Mouse (Mus musculus) cerebellum, adult 9-11 months (tissue): ENCODE results near the gene Upp2.

ENCODE experiments used
- DNase-seq: peaks from one replicate; pipeline ENCODE4 v3.0.0; 2022

Upp2 gene

DNA sequence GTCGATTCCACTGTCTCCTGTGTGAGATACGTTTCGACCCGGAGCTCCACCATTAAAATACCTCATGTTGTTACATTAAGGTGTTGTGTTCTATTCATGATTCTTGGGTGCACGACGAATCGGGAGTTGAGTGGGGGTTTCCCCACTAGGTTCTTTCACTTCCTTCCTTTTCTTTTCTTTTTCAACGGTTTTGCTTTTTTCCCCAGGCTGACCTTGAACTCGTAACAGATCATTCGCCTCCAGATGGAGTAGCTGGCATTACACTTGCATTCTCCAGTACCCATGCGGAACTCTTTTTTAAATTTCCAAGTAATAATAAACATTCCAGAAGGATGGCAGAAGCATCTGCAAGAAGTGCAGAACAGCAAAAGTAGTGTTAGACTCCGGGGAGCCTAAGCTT is 58.1 kb downstream of the Upp2 start:
- no peak for DNase-seq

DNA sequence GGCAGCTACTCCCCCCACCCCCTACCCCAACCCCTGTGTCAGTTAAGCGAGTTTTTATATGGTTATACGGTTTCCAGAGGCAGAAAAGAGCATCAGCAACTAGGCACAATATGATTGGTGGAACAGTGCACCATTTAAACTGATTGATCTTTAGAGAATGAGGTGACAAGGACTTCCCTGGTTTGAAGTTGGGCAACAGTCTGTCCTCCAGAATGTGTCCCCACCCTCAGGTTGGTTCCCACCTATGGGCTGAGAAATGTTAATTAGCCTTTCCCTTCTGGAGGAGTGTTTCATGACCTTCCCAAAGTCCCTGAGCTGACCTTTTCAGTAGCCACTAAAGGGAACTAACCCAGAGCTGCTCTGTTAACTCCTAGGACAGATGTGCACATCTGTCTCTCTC is 58.6 kb downstream of the Upp2 start:
- no peak for DNase-seq

DNA sequence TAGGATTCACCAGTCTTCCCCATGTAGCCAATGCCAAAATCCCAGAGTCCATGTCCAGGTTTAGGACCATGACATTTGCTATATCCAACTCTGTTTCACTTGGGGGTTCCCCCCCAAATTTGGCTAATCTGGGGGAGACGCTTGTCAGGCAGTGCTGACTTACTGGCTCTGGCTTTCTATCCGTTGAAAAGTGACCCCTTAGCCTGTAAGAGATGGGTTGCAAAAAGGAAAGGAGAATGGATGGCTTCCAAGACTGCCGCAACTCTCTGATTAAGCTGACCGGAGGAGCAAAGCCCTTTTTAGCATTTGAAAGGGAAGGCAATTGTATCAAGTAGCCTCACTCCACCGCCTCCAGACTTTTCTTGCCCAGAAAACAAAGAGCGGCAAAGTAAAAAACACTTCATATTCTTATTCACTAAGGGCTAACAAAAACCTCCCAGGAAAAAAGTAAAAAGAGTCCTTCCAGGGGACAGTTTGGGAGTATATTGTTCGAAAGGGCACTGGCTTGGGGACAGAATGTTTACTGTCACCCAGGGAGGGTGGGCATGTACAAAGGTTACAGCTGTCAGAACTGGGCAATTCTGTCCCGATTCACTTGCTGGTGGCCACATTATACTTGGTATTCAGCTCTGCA is 59.2 kb downstream of the Upp2 start:
- DNase-seq, result no peak

DNA sequence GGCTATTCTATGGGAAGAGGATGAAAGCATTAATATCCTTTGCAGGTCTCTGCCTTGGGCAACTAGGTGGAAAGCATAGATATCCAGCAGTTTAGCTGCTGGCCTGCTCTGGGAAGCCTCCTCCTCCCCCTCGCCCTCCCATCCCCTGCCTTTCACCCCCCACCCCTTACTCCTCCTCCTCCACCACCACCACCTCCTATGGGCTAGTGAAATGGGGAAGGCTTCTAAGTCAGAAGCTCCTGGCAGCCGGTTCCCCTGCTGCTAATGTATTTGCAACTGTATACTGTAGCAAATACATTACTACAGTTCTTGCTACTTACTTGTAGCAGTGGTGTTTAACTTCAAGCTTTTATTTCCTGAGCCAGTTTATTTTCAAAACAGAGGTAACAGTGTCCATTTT is 60.9 kb downstream of the Upp2 start:
- DNase-seq, result no peak

- DNase-seq, result no peak
Measured at GRCm38 (mm10) chr2:58628993-58629392, 61.9 kb downstream of the Upp2 start.

- no peak for DNase-seq
Measured at GRCm38 (mm10) chr2:58629440-58629839, 62.3 kb downstream of the Upp2 start.

DNA sequence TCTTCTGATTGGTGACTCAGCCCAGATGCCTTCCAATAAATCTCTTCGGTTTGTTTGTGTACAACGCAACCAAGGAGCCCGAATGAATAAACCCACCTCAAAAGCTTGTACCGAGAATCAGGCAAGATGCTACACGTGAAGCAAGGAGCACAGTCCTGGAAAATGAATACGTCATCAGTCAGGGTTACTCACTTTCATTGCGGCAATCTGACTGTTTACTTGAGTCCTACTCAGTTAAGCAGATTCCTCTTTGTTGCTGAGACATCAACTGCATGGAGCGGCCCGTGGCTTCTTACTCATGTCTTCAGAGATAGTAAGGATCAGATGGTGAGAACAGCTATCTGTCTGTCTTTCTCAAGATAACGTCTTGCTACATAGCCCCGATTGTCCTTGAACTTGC is 66.7 kb downstream of the Upp2 start:
- no peak for DNase-seq

DNA sequence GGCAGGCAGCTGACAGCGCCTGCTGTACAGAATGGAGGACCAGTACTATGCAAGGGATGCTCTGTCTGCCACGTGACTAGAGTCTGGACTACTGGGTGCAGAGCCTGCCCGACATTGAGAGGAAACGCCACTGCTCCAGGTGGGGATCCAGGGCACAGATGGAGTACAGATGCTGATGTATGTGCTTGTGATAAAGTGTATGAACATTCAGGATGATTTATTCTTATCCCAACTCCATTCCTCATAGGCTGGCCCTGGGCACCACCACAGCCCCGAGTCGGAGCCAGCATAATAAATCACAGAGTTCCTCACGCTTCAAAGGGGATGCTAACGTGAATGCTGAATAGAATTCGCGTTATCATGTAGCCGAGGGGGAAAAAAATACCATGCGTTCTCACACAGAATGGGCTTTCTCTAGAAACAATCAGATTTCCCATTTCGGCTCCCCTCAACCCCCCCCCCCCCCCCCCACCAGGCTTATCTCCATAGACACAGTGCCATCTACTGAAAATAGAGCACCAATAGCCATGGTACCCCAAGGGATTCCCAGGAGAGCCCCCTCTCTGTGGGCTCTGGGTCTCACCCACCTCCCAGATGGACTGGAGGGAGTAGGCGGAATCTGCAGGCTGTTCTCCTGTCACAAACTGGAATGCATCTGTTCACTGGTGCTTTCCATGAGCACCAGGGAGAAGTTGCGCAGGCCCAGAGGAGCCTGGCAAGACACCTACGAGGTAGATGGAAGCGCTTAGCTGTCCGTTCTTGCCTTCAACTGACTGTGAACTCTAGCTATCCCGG is 74.9 kb downstream of the Upp2 start:
- DNase-seq, result no peak

GRCm38 (mm10) chr2:58645667-58646066 is 78.6 kb downstream of the Upp2 start:
- no peak for DNase-seq

- no peak for DNase-seq
Measured at GRCm38 (mm10) chr2:58655169-58655568, 88.1 kb downstream of the Upp2 start.

DNA sequence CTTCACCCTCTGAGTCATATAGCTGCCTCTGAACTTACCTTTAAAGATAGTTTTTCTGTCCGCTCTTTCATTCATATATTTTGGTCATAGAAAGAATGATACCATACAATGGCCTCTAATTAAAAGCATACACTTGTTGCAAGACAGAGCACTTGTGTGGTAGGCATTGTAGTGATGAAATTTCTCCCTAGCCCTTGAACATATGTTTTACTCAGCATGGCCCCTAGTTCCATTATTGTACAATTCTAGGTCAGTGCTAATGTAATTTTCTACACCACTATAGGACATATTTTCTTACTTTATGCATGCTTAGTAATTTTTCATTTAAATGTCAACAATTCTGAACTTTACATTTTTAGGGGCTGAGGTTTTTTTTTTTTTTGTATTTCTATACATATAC is 89.9 kb downstream of the Upp2 start:
- no peak for DNase-seq

DNA sequence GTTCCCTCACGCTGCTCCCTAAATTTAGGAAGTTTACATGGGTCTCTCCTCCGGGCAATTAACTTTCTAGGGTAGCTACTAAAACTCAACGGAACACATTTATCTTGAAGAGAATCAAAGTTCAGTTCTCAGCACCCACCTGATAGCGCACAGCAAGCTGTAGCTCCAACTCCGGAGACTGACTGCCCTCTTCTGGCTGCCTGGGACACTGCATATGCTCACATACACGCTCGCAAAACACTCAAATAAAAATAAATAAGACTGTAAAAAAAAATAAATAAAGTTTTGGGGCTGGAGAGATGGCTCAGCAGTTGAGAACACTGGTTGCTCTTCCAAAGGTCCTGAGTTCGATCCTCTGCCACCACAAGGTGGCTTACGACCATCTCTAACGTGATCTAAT is 90.8 kb downstream of the Upp2 start:
- DNase-seq, result no peak

GRCm38 (mm10) chr2:58660591-58660990 is 93.5 kb downstream of the Upp2 start:
- DNase-seq, result no peak

GRCm38 (mm10) chr2:58661116-58661515 is 94.0 kb downstream of the Upp2 start:
- DNase-seq, result no peak

DNA sequence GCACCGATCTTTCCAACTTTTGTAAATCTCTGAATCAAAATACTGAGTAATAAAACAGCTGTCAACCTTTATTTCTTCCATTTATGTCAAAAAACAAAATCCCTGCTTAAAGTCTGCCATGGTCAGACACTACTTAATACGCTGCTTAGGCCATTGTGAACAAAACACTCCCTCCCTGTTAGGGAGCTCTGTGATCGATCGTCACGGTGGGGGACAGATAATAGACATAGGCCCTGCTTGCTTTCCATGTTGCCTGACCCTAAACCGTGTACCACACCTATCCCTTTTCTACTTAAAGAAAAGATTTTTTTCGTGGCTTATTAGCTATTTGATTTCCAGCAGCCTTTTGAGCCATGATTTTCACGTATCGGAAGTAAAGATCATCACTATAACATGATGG is 95.6 kb downstream of the Upp2 start:
- no peak for DNase-seq

DNA sequence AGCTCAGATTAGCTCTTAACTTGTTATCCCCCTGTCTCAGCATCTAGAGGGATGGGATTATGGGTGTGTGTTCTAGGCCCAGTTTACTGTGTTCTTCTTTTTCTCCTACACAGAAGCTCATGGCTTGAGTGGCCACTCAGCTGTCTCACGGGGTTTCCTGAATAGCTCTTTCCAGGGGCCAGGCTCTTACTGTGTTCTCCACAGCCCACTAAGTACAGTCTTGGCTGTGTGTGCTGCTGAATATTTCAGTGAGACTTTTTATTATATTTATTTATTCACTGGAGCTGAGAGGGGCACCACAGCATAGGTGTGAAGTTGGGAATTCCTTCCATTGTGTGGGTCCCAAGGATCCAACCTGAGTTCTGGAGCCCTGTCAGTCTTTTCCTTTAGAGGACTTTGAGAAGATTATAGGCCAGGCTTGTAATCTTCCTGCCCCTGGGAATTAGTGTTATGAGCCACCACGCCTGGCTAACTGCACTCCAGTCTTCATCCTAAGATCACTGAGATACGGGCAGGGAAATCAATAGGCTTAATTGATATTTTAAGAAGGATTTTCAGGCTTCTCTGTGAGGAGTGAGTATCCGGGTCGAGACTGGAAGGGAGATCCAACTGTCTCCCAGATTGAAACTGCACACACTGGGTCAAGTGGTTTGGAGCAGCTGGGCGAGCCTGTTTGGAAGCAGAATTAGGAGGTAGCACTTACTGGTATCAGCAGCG is 96.5 kb downstream of the Upp2 start:
- no peak for DNase-seq

DNA sequence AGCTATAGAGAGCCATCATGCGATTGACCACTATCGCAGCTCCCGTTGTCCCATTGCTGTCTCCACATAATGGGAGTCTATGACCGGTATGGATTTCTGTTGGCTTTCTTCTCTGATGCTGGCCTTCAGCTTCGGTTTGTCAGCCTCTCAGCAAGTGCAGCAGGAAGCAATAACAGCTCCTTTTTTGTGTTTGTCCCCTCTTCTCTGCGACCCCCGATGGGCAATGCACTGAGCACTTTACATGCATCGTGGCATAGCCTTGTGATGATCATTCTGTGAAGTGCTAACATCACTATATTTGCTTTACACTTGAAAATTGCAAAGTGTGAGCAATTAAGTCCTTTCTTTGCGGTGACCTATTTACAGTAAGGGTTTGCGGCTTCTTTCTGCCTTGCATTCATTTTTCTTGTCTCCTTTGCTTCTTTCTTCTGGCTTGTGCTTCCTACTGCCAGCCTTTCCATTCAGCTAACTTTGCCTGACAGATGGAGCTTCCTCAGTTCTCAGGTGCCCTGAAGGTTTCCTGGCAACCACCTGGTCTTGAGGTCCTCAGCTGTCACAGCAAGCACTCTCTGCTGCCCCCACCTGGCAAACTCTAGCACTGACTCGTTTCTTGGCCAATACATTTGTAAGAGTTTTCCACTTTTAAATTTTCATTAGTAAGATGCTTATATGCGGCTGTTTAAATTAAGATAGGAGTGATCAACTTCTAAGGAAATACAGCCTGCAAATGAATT is 98.2 kb downstream of the Upp2 start:
- peak; percentile 96 for DNase-seq

- peak; percentile 54 for DNase-seq
Measured at GRCm38 (mm10) chr2:58667298-58667697, 100.2 kb downstream of the Upp2 start.

GRCm38 (mm10) chr2:58667991-58668390 is 100.9 kb downstream of the Upp2 start:
- peak; percentile 77 for DNase-seq

DNA sequence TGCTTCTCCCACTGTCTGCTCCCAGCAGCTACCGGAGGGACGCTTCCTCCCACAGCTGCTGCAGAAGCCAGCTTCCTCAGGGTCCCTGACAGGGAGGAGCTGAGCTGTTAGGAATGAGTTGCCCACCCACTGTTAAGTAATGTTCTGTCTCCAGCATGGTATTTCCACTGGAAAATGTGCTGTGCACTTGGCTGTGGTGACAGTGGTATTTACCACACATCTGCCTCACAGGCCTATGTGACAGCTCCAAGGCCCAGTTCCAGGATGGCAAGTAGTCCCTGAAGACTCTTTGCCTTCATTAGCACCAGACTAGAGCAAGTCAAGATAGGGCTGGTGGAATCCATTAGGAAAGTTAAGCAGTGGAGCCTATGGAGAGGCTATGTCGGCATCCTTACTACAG is 102.0 kb downstream of the Upp2 start:
- no peak for DNase-seq

- DNase-seq, result no peak
Measured at GRCm38 (mm10) chr2:58672520-58672919, 105.4 kb downstream of the Upp2 start.

DNA sequence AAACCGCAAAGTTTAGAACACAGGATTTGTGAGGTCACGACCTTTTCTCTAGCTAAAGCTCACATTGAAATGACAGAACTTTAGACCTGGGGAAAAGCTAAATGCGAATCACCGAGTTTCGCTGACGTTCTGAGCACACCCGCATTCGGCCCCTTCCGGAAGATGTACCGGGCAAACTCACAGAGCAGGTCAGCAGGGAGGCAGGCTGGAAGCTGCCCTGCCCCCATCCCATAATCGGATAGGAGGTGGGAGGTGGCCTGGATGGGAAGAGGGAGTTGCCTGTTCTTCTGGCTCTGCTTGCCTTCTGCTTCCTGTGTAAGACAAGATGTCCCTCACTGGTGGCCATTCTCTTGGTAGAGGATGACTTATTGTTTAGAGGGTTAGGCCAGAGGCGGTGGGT is 112.9 kb downstream of the Upp2 start:
- no peak for DNase-seq

GRCm38 (mm10) chr2:58680794-58681193 is 113.7 kb downstream of the Upp2 start:
- DNase-seq, result no peak
